Mouse (Mus musculus) erythroblast, embryonic 14.5 days (primary cell): ENCODE data around the gene Gm10999.
"Not testable (repeated sequence)": the region's sequence is repeated elsewhere in the genome, so short reads cannot be mapped to it uniquely, and the experiment has no call there.

Experiments used
- GATA1 ChIP-seq: IDR thresholded peaks from 2 replicates; pipeline ENCODE4 v1.6.1; 2012; ENCODE audit warnings: low read length, inconsistent platforms, mixed read lengths
- TAL1 ChIP-seq: IDR thresholded peaks from 3 replicates; pipeline ENCODE4 v1.6.1; 2012; ENCODE audit warnings: low read length, inconsistent platforms, mixed read lengths

DNA sequence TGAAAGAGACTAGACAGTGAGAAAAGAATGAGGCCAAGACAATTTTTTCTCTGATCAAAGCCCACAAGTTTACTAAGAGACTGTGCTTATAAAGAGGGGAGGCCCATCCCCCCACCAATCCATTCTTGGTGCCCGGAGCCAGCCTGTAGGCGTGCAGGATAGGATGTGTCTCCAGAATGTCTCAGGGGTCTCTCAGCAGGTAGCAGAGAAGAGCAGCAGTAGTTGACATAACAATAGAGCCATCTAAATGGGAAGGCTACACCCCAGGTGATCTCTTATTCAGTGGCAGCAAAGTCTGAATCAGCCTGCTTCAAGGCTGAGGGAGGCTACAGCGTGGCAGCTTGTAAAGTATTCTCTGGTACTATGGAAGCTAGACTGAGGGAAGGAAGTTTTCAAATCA, 15.7 kb downstream of the Gm10999 start:
- TF ChIP-seq TAL1, GATA1: not testable (repeated sequence)
